Mouse (Mus musculus): Measurements from ENCODE around the gene Tjp1. TPM values are rescaled to one million over a fixed set of nuclear protein-coding genes. Genes with fewer than 3 reads are reported as not detected.

The Tjp1 gene
- polyA plus RNA-seq, 1 experiment: 2.3 TPM

GRCm38 (mm10) chr7:65460196-65460595 lies 67.4 kb downstream of the Tjp1 start:
- Histone ChIP-seq H3K27ac (ENCODE audit: insufficient read depth, low read length) (no peak overlapping the region), H3K27me3 (ENCODE audit: control insufficient read depth, insufficient read depth, low read length) (no peaks in the 10 kb centered on the region), H3K4me3 (ENCODE audit: extremely low read depth, insufficient read depth, insufficient read length) (no peak overlapping the region), H3K4me1 (ENCODE audit: control insufficient read depth, insufficient read depth, insufficient read length) (no peaks in the 10 kb centered on the region), H3K36me3 (ENCODE audit: control insufficient read depth, insufficient read depth, low read length) (no peaks in the 10 kb centered on the region)
- DNase-seq (ENCODE audit: low read depth in 1 of 2, low spot score in 2 of 2): no peak
- no peak for TF ChIP-seq CTCF (IDR thresholded peaks at IDR 0.05; ENCODE audit: extremely low read depth, insufficient read depth, insufficient read length, insufficient replicate concordance)
- no peak for TF ChIP-seq POLR2A (IDR thresholded peaks at IDR 0.05; ENCODE audit: low read depth, low read length)
- WGBS: 84% methylated on average over 3 of the region's 3 CpGs

- TF ChIP-seq CTCF (IDR thresholded peaks at IDR 0.05; ENCODE audit: extremely low read depth, insufficient read depth, insufficient read length, insufficient replicate concordance) (no peak), POLR2A (IDR thresholded peaks at IDR 0.05; ENCODE audit: low read depth, low read length) (no peak)
- H3K27me3 ChIP-seq (ENCODE audit: control insufficient read depth, insufficient read depth, low read length): no peaks in the 10 kb centered on the region
- H3K4me3 ChIP-seq (ENCODE audit: extremely low read depth, insufficient read depth, insufficient read length): no peak overlapping the region
- DNase-seq (ENCODE audit: low read depth in 1 of 2, low spot score in 2 of 2): no peak
- H3K27ac ChIP-seq (ENCODE audit: insufficient read depth, low read length): no peak overlapping the region
- H3K36me3 ChIP-seq (ENCODE audit: control insufficient read depth, insufficient read depth, low read length): no peaks in the 10 kb centered on the region
- WGBS: 55% methylated on average over 2 of the region's 2 CpGs
- H3K4me1 ChIP-seq (ENCODE audit: control insufficient read depth, insufficient read depth, insufficient read length): no peaks in the 10 kb centered on the region
These were observed 71.5 kb downstream of the Tjp1 start for GRCm38 (mm10) chr7:65456031-65456430.

GRCm38 (mm10) chr7:65455208-65455607 lies 72.4 kb downstream of the Tjp1 start:
- Histone ChIP-seq H3K36me3 (ENCODE audit: control insufficient read depth, insufficient read depth, low read length) (no peaks in the 10 kb centered on the region), H3K27ac (ENCODE audit: insufficient read depth, low read length) (no peak overlapping the region), H3K27me3 (ENCODE audit: control insufficient read depth, insufficient read depth, low read length) (no peaks in the 10 kb centered on the region), H3K4me3 (ENCODE audit: extremely low read depth, insufficient read depth, insufficient read length) (no peak overlapping the region), H3K4me1 (ENCODE audit: control insufficient read depth, insufficient read depth, insufficient read length) (no peaks in the 10 kb centered on the region)
- 91% methylated on average over 3 of the region's 3 CpGs for WGBS
- DNase-seq (ENCODE audit: low read depth in 1 of 2, low spot score in 2 of 2): no peak
- TF ChIP-seq CTCF (IDR thresholded peaks at IDR 0.05; ENCODE audit: extremely low read depth, insufficient read depth, insufficient read length, insufficient replicate concordance) (no peak), POLR2A (IDR thresholded peaks at IDR 0.05; ENCODE audit: low read depth, low read length) (no peak)

- TF ChIP-seq POLR2A (IDR thresholded peaks at IDR 0.05; ENCODE audit: low read depth, low read length) (no peak), CTCF (IDR thresholded peaks at IDR 0.05; ENCODE audit: extremely low read depth, insufficient read depth, insufficient read length, insufficient replicate concordance) (no peak)
- H3K36me3 ChIP-seq (ENCODE audit: control insufficient read depth, insufficient read depth, low read length): no peaks in the 10 kb centered on the region
- H3K27me3 ChIP-seq (ENCODE audit: control insufficient read depth, insufficient read depth, low read length): no peaks in the 10 kb centered on the region
- H3K27ac ChIP-seq (ENCODE audit: insufficient read depth, low read length): no peak overlapping the region
- H3K4me3 ChIP-seq (ENCODE audit: extremely low read depth, insufficient read depth, insufficient read length): no peak overlapping the region
- no peaks in the 10 kb centered on the region for H3K4me1 ChIP-seq (ENCODE audit: control insufficient read depth, insufficient read depth, insufficient read length)
- DNase-seq (ENCODE audit: low read depth in 1 of 2, low spot score in 2 of 2): no peak
- 65% methylated on average over 3 of the region's 3 CpGs for WGBS
These were observed 73.3 kb downstream of the Tjp1 start for GRCm38 (mm10) chr7:65454269-65454668.

GRCm38 (mm10) chr7:65452246-65452645 lies 75.3 kb downstream of the Tjp1 start:
- Histone ChIP-seq H3K36me3 (ENCODE audit: control insufficient read depth, insufficient read depth, low read length) (no peaks in the 10 kb centered on the region), H3K27me3 (ENCODE audit: control insufficient read depth, insufficient read depth, low read length) (no peaks in the 10 kb centered on the region), H3K27ac (ENCODE audit: insufficient read depth, low read length) (no peak overlapping the region), H3K4me1 (ENCODE audit: control insufficient read depth, insufficient read depth, insufficient read length) (no peaks in the 10 kb centered on the region), H3K4me3 (ENCODE audit: extremely low read depth, insufficient read depth, insufficient read length) (no peak overlapping the region)
- WGBS: 82% methylated on average over 3 of the region's 3 CpGs
- TF ChIP-seq POLR2A (IDR thresholded peaks at IDR 0.05; ENCODE audit: low read depth, low read length): no peak
- no peak for TF ChIP-seq CTCF (IDR thresholded peaks at IDR 0.05; ENCODE audit: extremely low read depth, insufficient read depth, insufficient read length, insufficient replicate concordance)
- DNase-seq (ENCODE audit: low read depth in 1 of 2, low spot score in 2 of 2): no peak

- TF ChIP-seq POLR2A (IDR thresholded peaks at IDR 0.05; ENCODE audit: low read depth, low read length) (no peak), CTCF (IDR thresholded peaks at IDR 0.05; ENCODE audit: extremely low read depth, insufficient read depth, insufficient read length, insufficient replicate concordance) (no peak)
- 84% methylated on average over 5 of the region's 5 CpGs for WGBS
These were observed 77.4 kb downstream of the Tjp1 start for GRCm38 (mm10) chr7:65450158-65450557.

GRCm38 (mm10) chr7:65441505-65441904 lies 86.1 kb downstream of the Tjp1 start:
- H3K4me3 ChIP-seq (ENCODE audit: extremely low read depth, insufficient read depth, insufficient read length): no peak overlapping the region
- H3K4me1 ChIP-seq (ENCODE audit: control insufficient read depth, insufficient read depth, insufficient read length): no peaks in the 10 kb centered on the region
- no peak overlapping the region for H3K27ac ChIP-seq (ENCODE audit: insufficient read depth, low read length)
- TF ChIP-seq CTCF (IDR thresholded peaks at IDR 0.05; ENCODE audit: extremely low read depth, insufficient read depth, insufficient read length, insufficient replicate concordance): no peak
- H3K36me3 ChIP-seq (ENCODE audit: control insufficient read depth, insufficient read depth, low read length): no peaks in the 10 kb centered on the region
- WGBS: 79% methylated on average over 4 of the region's 4 CpGs
- no peaks in the 10 kb centered on the region for H3K27me3 ChIP-seq (ENCODE audit: control insufficient read depth, insufficient read depth, low read length)
- DNase-seq (ENCODE audit: low read depth in 1 of 2, low spot score in 2 of 2): no peak

More at GRCm38 (mm10) chr7:65450158-65450557, 77.4 kb downstream of the Tjp1 start:
- DNase-seq (ENCODE audit: low read depth in 1 of 2, low spot score in 2 of 2): no peak
- H3K27ac ChIP-seq (ENCODE audit: insufficient read depth, low read length): no peak overlapping the region
- H3K27me3 ChIP-seq (ENCODE audit: control insufficient read depth, insufficient read depth, low read length): no peaks in the 10 kb centered on the region
- no peaks in the 10 kb centered on the region for H3K4me1 ChIP-seq (ENCODE audit: control insufficient read depth, insufficient read depth, insufficient read length)
- H3K4me3 ChIP-seq (ENCODE audit: extremely low read depth, insufficient read depth, insufficient read length): no peak overlapping the region
- H3K36me3 ChIP-seq (ENCODE audit: control insufficient read depth, insufficient read depth, low read length): no peaks in the 10 kb centered on the region
